Mouse (Mus musculus): ENCODE results near the gene Acot13. TPM values are rescaled to one million over a fixed set of nuclear protein-coding genes. Genes with fewer than 3 reads are reported as not detected.

Gene Acot13
- polyA plus RNA-seq, 1 experiment from 2014 or later = 195 TPM

DNA sequence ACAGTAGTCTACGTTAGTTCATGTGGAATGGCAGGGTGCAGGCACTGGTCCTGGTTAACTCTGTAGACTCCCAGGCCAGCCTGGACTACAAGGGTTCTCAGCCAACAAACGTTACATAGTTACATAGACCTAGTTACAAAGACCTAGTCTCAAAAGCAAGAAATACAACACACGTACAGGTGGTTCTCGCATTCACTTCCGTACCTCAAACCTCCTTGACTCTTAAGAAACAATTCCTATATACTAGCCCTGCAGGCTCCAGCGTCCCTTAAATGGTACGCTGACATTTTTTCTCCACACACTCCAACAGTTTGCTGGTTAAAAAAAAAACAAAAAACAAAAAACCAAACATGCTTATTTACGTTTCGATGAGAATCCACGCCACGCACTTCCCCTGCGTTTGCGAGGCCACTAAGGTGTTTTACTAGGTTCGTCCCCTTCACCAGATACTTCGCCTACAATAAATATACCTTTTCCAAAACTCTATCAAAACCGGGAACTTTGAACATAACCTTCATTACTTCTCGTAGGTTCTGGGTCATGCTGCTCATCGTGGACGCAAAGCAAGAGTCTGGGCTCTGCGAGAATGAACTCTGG is 486 bp downstream of the Acot13 start:
- ATAC-seq (ENCODE audit: insufficient number of reproducible peaks, low FRiP score) = no peak

GRCm38 (mm10) chr13:24826116-24826515 is 5.2 kb downstream of the Acot13 start:
- H3K36me3 ChIP-seq = peaks cover 7% of the 10 kb centered on the region
- no peak overlapping the region for H3K4me3 ChIP-seq
- WGBS = 42% methylated on average over 7 of the region's 7 CpGs
- H3K4me2 ChIP-seq = no peak overlapping the region
- H3K9ac ChIP-seq = no peak overlapping the region
- ATAC-seq (ENCODE audit: insufficient number of reproducible peaks, low FRiP score) = no peak
- H3K4me1 ChIP-seq (replicated peaks) = peaks cover 28% of the 10 kb centered on the region
- no peak overlapping the region for H3K27ac ChIP-seq (ENCODE audit: poor library complexity, severe bottlenecking)
- no peaks in the 10 kb centered on the region; the same call in 1 of the 2 replicates for H3K9me3 ChIP-seq (replicated peaks)
- H3K27me3 ChIP-seq (replicated peaks) = no peaks in the 10 kb centered on the region

More for the DNA sequence above, 486 bp downstream of the Acot13 start:
- Histone ChIP-seq H3K27me3 (replicated peaks) (no peaks in the 10 kb centered on the region), H3K4me1 (replicated peaks) (peaks cover 29% of the 10 kb centered on the region), H3K4me2 (peak overlapping the region; percentile 89), H3K9me3 (replicated peaks) (no peaks in the 10 kb centered on the region), H3K4me3 (peak overlapping the region; percentile 87), H3K36me3 (peaks cover 3% of the 10 kb centered on the region; the same call in 1 of the 2 replicates), H3K27ac (ENCODE audit: poor library complexity, severe bottlenecking) (peak overlapping the region; percentile 85), H3K9ac (peak overlapping the region; percentile 93)
- WGBS = 2% methylated on average over 20 of the region's 20 CpGs

GRCm38 (mm10) chr13:24825587-24825986 is 5.8 kb downstream of the Acot13 start:
- Histone ChIP-seq H3K4me1 (replicated peaks) (peaks cover 28% of the 10 kb centered on the region), H3K36me3 (peaks cover 7% of the 10 kb centered on the region), H3K27me3 (replicated peaks) (no peaks in the 10 kb centered on the region), H3K4me2 (no peak overlapping the region), H3K9me3 (replicated peaks) (no peaks in the 10 kb centered on the region; the same call in 1 of the 2 replicates), H3K4me3 (no peak overlapping the region), H3K9ac (no peak overlapping the region), H3K27ac (ENCODE audit: poor library complexity, severe bottlenecking) (no peak overlapping the region)
- WGBS = 80% methylated on average over 4 of the region's 4 CpGs
- ATAC-seq (ENCODE audit: insufficient number of reproducible peaks, low FRiP score) = no peak

GRCm38 (mm10) chr13:24824647-24825046 is 6.7 kb downstream of the Acot13 start:
- Histone ChIP-seq H3K4me3 (no peak overlapping the region), H3K9me3 (replicated peaks) (no peaks in the 10 kb centered on the region; the same call in 1 of the 2 replicates), H3K4me2 (no peak overlapping the region), H3K36me3 (peaks cover 12% of the 10 kb centered on the region), H3K27me3 (replicated peaks) (no peaks in the 10 kb centered on the region), H3K9ac (no peak overlapping the region), H3K27ac (ENCODE audit: poor library complexity, severe bottlenecking) (no peak overlapping the region), H3K4me1 (replicated peaks) (peaks cover 28% of the 10 kb centered on the region)
- ATAC-seq (ENCODE audit: insufficient number of reproducible peaks, low FRiP score) = no peak
- 60% methylated on average over 4 of the region's 4 CpGs for WGBS

DNA sequence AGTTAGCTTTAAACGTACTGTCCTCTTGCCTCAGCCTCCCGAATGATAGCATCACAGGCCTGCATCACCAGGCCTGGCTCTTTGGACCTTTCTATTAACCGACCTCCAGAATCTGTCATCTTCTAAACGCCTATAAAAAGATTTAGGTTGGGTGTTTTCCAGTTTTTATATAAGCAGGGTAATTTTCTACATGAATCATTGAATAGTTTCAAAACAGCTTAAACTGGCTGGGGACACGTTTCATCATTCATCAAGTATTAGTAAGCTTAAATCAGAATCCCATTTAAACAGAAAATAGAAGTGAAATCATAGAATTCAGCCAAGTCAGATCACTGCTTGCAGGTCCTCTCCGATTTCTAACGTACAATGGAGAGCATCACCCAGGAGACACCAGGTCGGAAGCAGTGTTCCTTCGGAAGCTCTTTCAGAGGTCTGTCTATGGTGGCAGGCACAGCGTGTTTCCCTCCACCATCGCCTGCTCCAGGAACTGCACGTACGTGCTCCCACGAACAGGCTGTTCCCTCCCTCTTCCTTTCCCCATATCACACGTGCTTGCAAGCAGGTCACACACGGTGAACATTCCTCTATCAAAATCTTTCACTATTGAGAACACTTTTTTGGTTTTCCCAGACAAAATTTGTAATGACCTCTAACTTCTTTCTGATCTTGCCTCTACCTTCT is 8.5 kb downstream of the Acot13 start:
- no peak overlapping the region for H3K9ac ChIP-seq

GRCm38 (mm10) chr13:24819931-24820330 is 11.4 kb downstream of the Acot13 start:
- Histone ChIP-seq H3K27ac (ENCODE audit: poor library complexity, severe bottlenecking) (no peak overlapping the region), H3K27me3 (replicated peaks) (no peaks in the 10 kb centered on the region), H3K36me3 (peaks cover 42% of the 10 kb centered on the region), H3K9ac (no peak overlapping the region), H3K4me1 (replicated peaks) (peaks cover 10% of the 10 kb centered on the region), H3K9me3 (replicated peaks) (no peaks in the 10 kb centered on the region; the same call in 1 of the 2 replicates), H3K4me2 (no peak overlapping the region), H3K4me3 (no peak overlapping the region)
- 75% methylated on average over 1 of the region's 1 CpGs for WGBS
- no peak for ATAC-seq (ENCODE audit: insufficient number of reproducible peaks, low FRiP score)

More for the DNA sequence above, 8.5 kb downstream of the Acot13 start:
- Histone ChIP-seq H3K4me2 (no peak overlapping the region), H3K36me3 (peaks cover 26% of the 10 kb centered on the region), H3K27ac (ENCODE audit: poor library complexity, severe bottlenecking) (no peak overlapping the region), H3K4me1 (replicated peaks) (peaks cover 28% of the 10 kb centered on the region), H3K27me3 (replicated peaks) (no peaks in the 10 kb centered on the region), H3K9me3 (replicated peaks) (no peaks in the 10 kb centered on the region; the same call in 1 of the 2 replicates), H3K4me3 (no peak overlapping the region)
- no peak for ATAC-seq (ENCODE audit: insufficient number of reproducible peaks, low FRiP score)
- 87% methylated on average over 16 of the region's 16 CpGs for whole genome bisulfite sequencing

DNA sequence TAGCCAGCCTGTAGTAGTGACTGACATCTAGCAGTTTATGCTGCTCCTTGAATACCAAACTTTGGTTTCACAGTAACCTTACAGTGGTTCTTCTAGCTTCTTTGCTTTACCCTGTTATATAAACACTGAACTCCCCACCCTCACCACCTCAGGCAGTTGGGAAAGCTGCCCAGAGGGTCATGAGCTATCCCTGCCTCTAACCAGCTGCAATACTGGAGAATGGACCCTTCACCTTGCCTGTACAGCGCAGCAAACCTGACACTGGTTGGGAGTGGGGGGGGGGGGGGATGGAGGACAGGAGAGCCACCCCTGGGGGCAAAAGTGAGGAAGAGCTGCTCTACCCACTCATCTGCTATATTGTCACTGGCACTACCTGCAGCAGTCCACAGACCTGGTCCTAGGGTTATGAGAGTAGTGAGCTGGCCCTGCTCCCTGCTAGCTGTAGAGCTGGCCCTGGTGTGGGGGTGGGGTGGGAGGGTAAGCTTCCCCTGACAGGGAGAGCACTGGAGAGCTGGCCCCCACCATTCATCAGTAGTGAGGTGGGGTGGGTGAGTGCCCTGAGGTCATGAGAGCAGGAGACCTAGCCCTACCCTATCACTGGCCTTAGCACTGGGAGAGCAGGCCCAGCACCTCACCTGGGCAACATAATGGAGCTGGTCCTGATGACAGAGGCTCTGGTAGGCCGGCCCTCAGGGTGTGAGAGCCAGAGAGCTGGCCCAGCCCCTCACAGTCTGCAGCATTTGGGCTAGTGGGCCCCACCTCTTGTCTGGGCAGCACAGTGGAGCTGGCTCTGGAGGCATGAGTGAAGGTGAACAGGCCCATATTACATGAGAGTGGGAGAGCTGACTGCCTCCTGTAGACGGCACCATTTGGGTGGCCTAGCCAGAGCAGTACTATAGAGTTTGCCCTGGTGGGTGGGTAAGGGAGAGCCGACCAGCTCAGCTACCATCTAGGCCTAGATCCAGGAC is 14.9 kb downstream of the Acot13 start:
- 0 out of 2 replicates have a peak, but pooled peaks cover 4% of the 10 kb centered on the region for H3K4me1 ChIP-seq (replicated peaks)
- 62% methylated on average over 4 of the region's 4 CpGs for WGBS
- H3K27me3 ChIP-seq (replicated peaks) = no peaks in the 10 kb centered on the region
- H3K9me3 ChIP-seq (replicated peaks) = no peaks in the 10 kb centered on the region
- no peak overlapping the region for H3K4me3 ChIP-seq
- H3K9ac ChIP-seq = no peak overlapping the region
- H3K36me3 ChIP-seq = peaks cover 62% of the 10 kb centered on the region
- no peak overlapping the region for H3K4me2 ChIP-seq
- ATAC-seq (ENCODE audit: insufficient number of reproducible peaks, low FRiP score) = peak; percentile 66
- H3K27ac ChIP-seq (ENCODE audit: poor library complexity, severe bottlenecking) = no peak overlapping the region

DNA sequence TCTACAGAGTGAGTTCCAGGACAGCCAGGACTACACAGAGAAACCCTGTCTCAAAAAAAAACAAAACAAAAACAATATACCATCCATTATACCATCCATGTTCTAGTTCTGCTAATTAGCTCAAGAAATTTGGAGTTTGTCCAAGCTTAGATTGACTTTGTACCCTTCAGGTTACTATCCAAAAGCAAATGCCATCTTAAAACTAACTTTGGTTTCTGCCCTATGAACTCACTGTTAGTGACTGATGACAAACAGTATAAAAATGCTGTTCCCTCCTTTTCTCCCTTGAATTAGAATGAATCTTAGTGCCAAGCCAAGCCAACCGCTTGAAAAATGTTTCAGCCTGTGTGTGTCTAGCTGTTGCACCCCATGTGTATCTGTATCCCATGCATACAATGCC is 16.7 kb downstream of the Acot13 start:
- Histone ChIP-seq H3K4me1 (replicated peaks) (0 out of 2 replicates have a peak, but pooled peaks cover 4% of the 10 kb centered on the region), H3K4me3 (no peak overlapping the region), H3K27ac (ENCODE audit: poor library complexity, severe bottlenecking) (no peak overlapping the region), H3K9me3 (replicated peaks) (no peaks in the 10 kb centered on the region), H3K9ac (no peak overlapping the region), H3K27me3 (replicated peaks) (no peaks in the 10 kb centered on the region), H3K36me3 (peaks cover 73% of the 10 kb centered on the region), H3K4me2 (no peak overlapping the region)
- ATAC-seq (ENCODE audit: insufficient number of reproducible peaks, low FRiP score) = no peak
- 91% methylated on average over 1 of the region's 1 CpGs for WGBS

- no peak for ATAC-seq (ENCODE audit: insufficient number of reproducible peaks, low FRiP score)
- Histone ChIP-seq H3K4me3 (no peak overlapping the region), H3K27ac (ENCODE audit: poor library complexity, severe bottlenecking) (no peak overlapping the region), H3K4me1 (replicated peaks) (0 out of 2 replicates have a peak, but pooled peaks cover 4% of the 10 kb centered on the region), H3K36me3 (peaks cover 74% of the 10 kb centered on the region), H3K9ac (no peak overlapping the region), H3K27me3 (replicated peaks) (no peaks in the 10 kb centered on the region), H3K4me2 (no peak overlapping the region), H3K9me3 (replicated peaks) (no peaks in the 10 kb centered on the region)
- 89% methylated on average over 2 of the region's 2 CpGs for whole genome bisulfite sequencing
These were observed 18.8 kb downstream of the Acot13 start for GRCm38 (mm10) chr13:24812521-24812920.

DNA sequence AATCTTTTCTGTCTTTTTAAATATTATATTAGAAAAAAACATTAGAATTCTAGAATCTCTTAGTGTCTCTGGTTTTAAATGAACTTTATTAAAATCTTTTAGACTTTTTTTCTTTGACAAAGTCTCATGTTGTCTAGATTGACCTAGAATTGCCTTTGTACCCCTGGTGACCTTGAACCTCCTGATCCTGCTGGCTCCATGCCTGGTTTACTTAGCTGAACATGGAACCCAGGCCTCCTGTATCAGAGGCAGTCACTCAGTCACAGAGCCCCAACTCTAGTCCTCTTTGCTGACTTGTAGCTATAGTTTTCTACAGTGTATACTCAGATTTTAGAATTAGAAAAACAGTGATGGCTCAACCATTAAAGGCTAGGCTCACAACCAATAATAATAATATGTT is 25.3 kb downstream of the Acot13 start:
- peaks cover 9% of the 10 kb centered on the region for H3K4me1 ChIP-seq (replicated peaks)
- H3K4me3 ChIP-seq = no peak overlapping the region
- ATAC-seq (ENCODE audit: insufficient number of reproducible peaks, low FRiP score) = no peak
- H3K36me3 ChIP-seq = peaks cover 44% of the 10 kb centered on the region
- no peak overlapping the region for H3K4me2 ChIP-seq
- no peaks in the 10 kb centered on the region for H3K27me3 ChIP-seq (replicated peaks)
- H3K27ac ChIP-seq (ENCODE audit: poor library complexity, severe bottlenecking) = no peak overlapping the region
- no peaks in the 10 kb centered on the region for H3K9me3 ChIP-seq (replicated peaks)
- no peak overlapping the region for H3K9ac ChIP-seq

DNA sequence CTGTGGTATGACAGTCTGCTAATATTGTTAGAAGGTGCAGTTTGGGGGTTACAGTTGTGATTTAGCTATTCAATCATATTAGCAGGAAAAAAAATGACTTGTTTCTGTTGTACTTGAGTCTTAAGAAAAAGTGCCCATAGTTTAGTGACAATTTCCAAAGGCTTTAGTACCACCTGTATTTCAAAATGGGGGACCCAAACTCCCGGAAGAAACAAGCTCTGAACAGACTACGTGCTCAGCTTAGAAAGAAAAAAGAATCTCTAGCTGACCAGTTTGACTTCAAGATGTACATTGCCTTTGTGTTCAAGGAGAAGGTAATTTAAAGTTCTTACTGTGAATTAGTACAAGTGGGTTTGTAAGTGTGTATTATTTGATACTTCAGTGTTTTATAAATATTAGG is 28.1 kb downstream of the Acot13 start:
- Histone ChIP-seq H3K27me3 (replicated peaks) (no peaks in the 10 kb centered on the region), H3K36me3 (peaks cover 21% of the 10 kb centered on the region), H3K4me1 (replicated peaks) (peaks cover 16% of the 10 kb centered on the region), H3K27ac (ENCODE audit: poor library complexity, severe bottlenecking) (no peak overlapping the region), H3K9ac (peak overlapping the region; percentile 99), H3K4me3 (peak overlapping the region; percentile 100), H3K9me3 (replicated peaks) (no peaks in the 10 kb centered on the region), H3K4me2 (peak overlapping the region; percentile 92)
- no peak for ATAC-seq (ENCODE audit: insufficient number of reproducible peaks, low FRiP score)
- 24% methylated on average over 2 of the region's 2 CpGs for WGBS

Measured in heart, embryonic 12.5 days (tissue).